ENCODE assay signal across 9 mouse cellular contexts in genomic region chr8:47872361-47873107, GRCm38 (mm10). TPM values are rescaled to one million over a fixed set of nuclear protein-coding genes. Genes with fewer than 3 reads are reported as not detected.
DNase-seq lines count a peak whose midpoint lies in the region; ATAC-seq lines count a peak whose summit lies in the region.
"Had no signal": no experiment of that assay in that cellular context is flagged by ENCODE, and none has a peak within 500 bp of the region (broad histone marks: within the 10 kb centered on the region; RNA-seq: fewer than 3 reads in every experiment).

No protein-coding gene starts in this region.

- H3K4me3 ChIP-seq in forebrain, embryonic 10.5 days: no peak overlapping the region
- no peak overlapping the region for H3K4me3 ChIP-seq in hindbrain, embryonic 15.5 days
- H3K4me3 ChIP-seq in midbrain, embryonic 12.5 days: no peak overlapping the region
- H3K4me3 ChIP-seq: myocyte had no signal

- peak; percentile 79 for ATAC-seq in hindbrain, embryonic 15.5 days (ENCODE audit: low FRiP score, low read depth)
- peak; percentile 68; the same call in 1 of the 2 replicates for ATAC-seq in midbrain, embryonic 12.5 days (ENCODE audit: low FRiP score, low read depth)

- H3K9ac ChIP-seq in hindbrain, embryonic 15.5 days: no peak overlapping the region
- no peak overlapping the region for H3K9ac ChIP-seq in midbrain, embryonic 12.5 days (replicated peaks)

- no peaks in the 10 kb centered on the region for H3K9me3 ChIP-seq in forebrain, embryonic 10.5 days
- no peaks in the 10 kb centered on the region for H3K9me3 ChIP-seq in hindbrain, embryonic 15.5 days
- no peaks in the 10 kb centered on the region for H3K9me3 ChIP-seq in midbrain, embryonic 12.5 days

- H3K4me2 ChIP-seq in hindbrain, embryonic 15.5 days: no peak overlapping the region
- no peak overlapping the region for H3K4me2 ChIP-seq in midbrain, embryonic 12.5 days (replicated peaks)

- DNase-seq in layer of hippocampus, adult 11-12 months (ENCODE audit: low spot score): peak; percentile 25
- DNase-seq in layer of hippocampus, postnatal 25 days (ENCODE audit: extremely low spot score in 1 of 2, low spot score in 1 of 2): no peak
- peak; percentile 74 for DNase-seq in R1 (ENCODE audit: low read depth, low spot score)
- DNase-seq in forebrain, embryonic 10.5 days (ENCODE audit: extremely low spot score, low spot score): peak; percentile 48
- peak; percentile 48 to 61 for DNase-seq in left cerebral cortex, postnatal 25 days (ENCODE audit: low spot score in 2 of 2)
- DNase-seq in thymus, postnatal 4 days: peak; percentile 34

- H3K4me1 ChIP-seq in forebrain, embryonic 10.5 days: no peaks in the 10 kb centered on the region
- no peaks in the 10 kb centered on the region for H3K4me1 ChIP-seq in hindbrain, embryonic 15.5 days (replicated peaks)
- no peaks in the 10 kb centered on the region; the same call in 1 of the 2 replicates for H3K4me1 ChIP-seq in midbrain, embryonic 12.5 days

- intact Hi-C loops in left cerebral cortex, postnatal 25 days (cut with DNase I): loop anchor here (5.0 kb wide), 1 partner anchor 70 kb away; no protein-coding TSS in a partner anchor

- WGBS in forebrain, embryonic 10.5 days: 53% methylated on average over 13 of the region's 13 CpGs
- WGBS in hindbrain, embryonic 15.5 days: 48% methylated on average over 13 of the region's 13 CpGs
- WGBS in midbrain, embryonic 12.5 days: 50% methylated on average over 13 of the region's 13 CpGs

- peaks cover 53% of the 10 kb centered on the region for H3K36me3 ChIP-seq in forebrain, embryonic 10.5 days (replicated peaks)
- H3K36me3 ChIP-seq in hindbrain, embryonic 15.5 days: no peaks in the 10 kb centered on the region
- H3K36me3 ChIP-seq in midbrain, embryonic 12.5 days: no peaks in the 10 kb centered on the region; the same call in 1 of the 2 replicates

- H3K27ac ChIP-seq in forebrain, embryonic 10.5 days: no peak overlapping the region
- H3K27ac ChIP-seq in hindbrain, embryonic 15.5 days (replicated peaks): no peak overlapping the region
- no peak overlapping the region for H3K27ac ChIP-seq in midbrain, embryonic 12.5 days (replicated peaks)

- no peaks in the 10 kb centered on the region for H3K27me3 ChIP-seq in forebrain, embryonic 10.5 days (ENCODE audit: poor library complexity, severe bottlenecking)
- H3K27me3 ChIP-seq in hindbrain, embryonic 15.5 days: no peaks in the 10 kb centered on the region
- H3K27me3 ChIP-seq in midbrain, embryonic 12.5 days: no peaks in the 10 kb centered on the region

RNA-seq across cellular contexts. Expression of gene Cldn22, which starts 48.3 kb away (rescaled TPM):
- total RNA-seq in layer of hippocampus, postnatal 25 days (2021): 1 to 10 TPM; 3.8 to 4.2 TPM
- polyA plus RNA-seq in forebrain, embryonic 10.5 days (2016; fragmentation: Nextera tagmentation; extraction: Ambion mirVana): not detected in 2 replicates
- not detected in 2 replicates for polyA plus RNA-seq in hindbrain, embryonic 15.5 days (2015; fragmentation: Nextera tagmentation; extraction: Ambion mirVana)
- total RNA-seq in left cerebral cortex, postnatal 25 days (2021): under 1 TPM; 0.46 to 0.62 TPM
- polyA plus RNA-seq in midbrain, embryonic 12.5 days (2016; fragmentation: Nextera tagmentation; extraction: Ambion mirVana): not detected in 2 replicates
- polyA plus RNA-seq: myocyte had no signal

RNA-seq across cellular contexts. Expression of gene Cldn24, which starts 50.6 kb away (rescaled TPM):
- total RNA-seq in layer of hippocampus, postnatal 25 days (2021): not detected
- polyA plus RNA-seq in forebrain, embryonic 10.5 days (2016; fragmentation: Nextera tagmentation; extraction: Ambion mirVana): not detected in 2 replicates
- not detected in 2 replicates for polyA plus RNA-seq in hindbrain, embryonic 15.5 days (2015; fragmentation: Nextera tagmentation; extraction: Ambion mirVana)
- not detected for total RNA-seq in left cerebral cortex, postnatal 25 days (2021)
- not detected in 2 replicates for polyA plus RNA-seq in midbrain, embryonic 12.5 days (2016; fragmentation: Nextera tagmentation; extraction: Ambion mirVana)
- polyA plus RNA-seq: myocyte had no signal

Comparison
In these comparisons a context has a peak if more than half of its experiments do, and no peak if none do; other contexts are left out.
1. DNase-seq: peak in layer of hippocampus, adult 11-12 months (single experiment), R1 (single experiment), forebrain, embryonic 10.5 days (single experiment), left cerebral cortex, postnatal 25 days (2 of 2) and thymus, postnatal 4 days (single experiment); none in layer of hippocampus, postnatal 25 days (0 of 2).